Mouse (Mus musculus): ENCODE results near the gene 2010106E10Rik. TPM values are rescaled to one million over a fixed set of nuclear protein-coding genes. Genes with fewer than 3 reads are reported as not detected.

Gene 2010106E10Rik
- polyA plus RNA-seq, 1 experiment from 2014 or later = not detected

- peak; percentile 69 for ATAC-seq (replicated peaks; ENCODE audit: low FRiP score, low read depth)
- H3K4me3 ChIP-seq (replicated peaks; ENCODE audit: low read depth, low read length) = peak overlapping the region; percentile 56
- no peaks in the 10 kb centered on the region for H3K4me1 ChIP-seq (replicated peaks; ENCODE audit: insufficient read depth, low read length)
- 29% methylated on average over 60 of the region's 81 CpGs for WGBS
- H3K9me3 ChIP-seq (replicated peaks; ENCODE audit: low read length) = no peaks in the 10 kb centered on the region
- H3K27me3 ChIP-seq (ENCODE audit: insufficient read depth, low read length) = no peaks in the 10 kb centered on the region
- H3K27ac ChIP-seq = peak overlapping the region; percentile 36
- no peak for TF ChIP-seq CTCF (IDR thresholded peaks at IDR 0.05; ENCODE audit: low read depth)
- H3K36me3 ChIP-seq (ENCODE audit: insufficient read depth, low read length) = no peaks in the 10 kb centered on the region
- peak; percentile 28 for DNase-seq (ENCODE audit: low spot score)
- peak overlapping the region; percentile 59 for H3K4me2 ChIP-seq (ENCODE audit: low read length)
- H3K9ac ChIP-seq (ENCODE audit: low read depth, low read length) = peak overlapping the region; percentile 60
These were observed 106.4 kb downstream of the 2010106E10Rik start for GRCm38 (mm10) chrX:112601306-112602120.

Other genes starting within 250 kb of the 2010106E10Rik start
- 61.5 and 68.6 TPM in 2 replicates for gene Apool, start 183.9 kb upstream of the 2010106E10Rik start, polyA plus RNA-seq (2015; fragmentation: Nextera tagmentation; extraction: Ambion mirVana)
- gene Satl1, start 88.5 kb upstream of the 2010106E10Rik start, polyA plus RNA-seq (2015; fragmentation: Nextera tagmentation; extraction: Ambion mirVana) = not detected in 2 replicates
- 4.6 and 5.6 TPM in 2 replicates for gene Zfp711, start 105.3 kb downstream of the 2010106E10Rik start, polyA plus RNA-seq (2015; fragmentation: Nextera tagmentation; extraction: Ambion mirVana)
- gene Pof1b, start 203.4 kb downstream of the 2010106E10Rik start, polyA plus RNA-seq (2015; fragmentation: Nextera tagmentation; extraction: Ambion mirVana) = 0.98 and 1.0 TPM in 2 replicates